Mouse (Mus musculus): Measurements from ENCODE around the gene Ptprg. TPM values are rescaled to one million over a fixed set of nuclear protein-coding genes. Genes with fewer than 3 reads are reported as not detected.
"Not testable (repeated sequence)": the region's sequence is repeated elsewhere in the genome, so short reads cannot be mapped to it uniquely, and the experiment has no call there.

Gene Ptprg
- polyA plus RNA-seq, 1 experiment from 2014 or later, result 38.5 TPM

GRCm38 (mm10) chr14:12041566-12041965, 488.2 kb downstream of the Ptprg start:
- no peak overlapping the region for H3K4me3 ChIP-seq (ENCODE audit: low read length)
- H3K9ac ChIP-seq (ENCODE audit: low read depth, low read length), result no peak overlapping the region
- no peak overlapping the region for H3K27ac ChIP-seq (ENCODE audit: low read depth, low read length)
- no peak for ATAC-seq
- H3K4me1 ChIP-seq (ENCODE audit: control insufficient read depth, insufficient read depth, low read depth, low read length), result no peaks in the 10 kb centered on the region
- H3K4me2 ChIP-seq (ENCODE audit: low read length), result no peak overlapping the region
- no peaks in the 10 kb centered on the region for H3K9me3 ChIP-seq (ENCODE audit: control insufficient read depth, low read length)
- no peaks in the 10 kb centered on the region for H3K27me3 ChIP-seq (replicated peaks; ENCODE audit: control insufficient read depth, insufficient read depth, low read length)
- WGBS, result 95% methylated on average over 6 of the region's 6 CpGs
- no peaks in the 10 kb centered on the region for H3K36me3 ChIP-seq (ENCODE audit: control insufficient read depth, insufficient read depth, low read length)

- no peak overlapping the region for H3K9ac ChIP-seq (ENCODE audit: low read depth, low read length)
- H3K4me1 ChIP-seq (ENCODE audit: control insufficient read depth, insufficient read depth, low read depth, low read length), result no peaks in the 10 kb centered on the region
- H3K36me3 ChIP-seq (ENCODE audit: control insufficient read depth, insufficient read depth, low read length), result no peaks in the 10 kb centered on the region
- no peak overlapping the region for H3K4me3 ChIP-seq (ENCODE audit: low read length)
- 93% methylated on average over 3 of the region's 3 CpGs for WGBS
- no peak overlapping the region for H3K4me2 ChIP-seq (ENCODE audit: low read length)
- no peaks in the 10 kb centered on the region for H3K27me3 ChIP-seq (replicated peaks; ENCODE audit: control insufficient read depth, insufficient read depth, low read length)
- no peak for ATAC-seq
- no peak overlapping the region for H3K27ac ChIP-seq (ENCODE audit: low read depth, low read length)
- H3K9me3 ChIP-seq (ENCODE audit: control insufficient read depth, low read length), result no peaks in the 10 kb centered on the region
Observed at GRCm38 (mm10) chr14:12046226-12046882, 493.0 kb downstream of the Ptprg start.

- no peaks in the 10 kb centered on the region for H3K36me3 ChIP-seq (ENCODE audit: control insufficient read depth, insufficient read depth, low read length)
- no peaks in the 10 kb centered on the region for H3K9me3 ChIP-seq (ENCODE audit: control insufficient read depth, low read length)
- ATAC-seq, result no peak
- no peak overlapping the region for H3K27ac ChIP-seq (ENCODE audit: low read depth, low read length)
- no peak overlapping the region for H3K9ac ChIP-seq (ENCODE audit: low read depth, low read length)
- WGBS, result 98% methylated on average over 4 of the region's 4 CpGs
- no peaks in the 10 kb centered on the region for H3K4me1 ChIP-seq (ENCODE audit: control insufficient read depth, insufficient read depth, low read depth, low read length)
- H3K27me3 ChIP-seq (replicated peaks; ENCODE audit: control insufficient read depth, insufficient read depth, low read length), result no peaks in the 10 kb centered on the region
- no peak overlapping the region for H3K4me2 ChIP-seq (ENCODE audit: low read length)
- H3K4me3 ChIP-seq (ENCODE audit: low read length), result no peak overlapping the region
Observed at GRCm38 (mm10) chr14:12047637-12048036, 494.3 kb downstream of the Ptprg start.

- H3K36me3 ChIP-seq (ENCODE audit: control insufficient read depth, insufficient read depth, low read length), result no peaks in the 10 kb centered on the region
- H3K4me1 ChIP-seq (ENCODE audit: control insufficient read depth, insufficient read depth, low read depth, low read length), result no peaks in the 10 kb centered on the region
- no peaks in the 10 kb centered on the region for H3K27me3 ChIP-seq (replicated peaks; ENCODE audit: control insufficient read depth, insufficient read depth, low read length)
- WGBS, result 44% methylated on average over 5 of the region's 5 CpGs
- H3K27ac ChIP-seq (ENCODE audit: low read depth, low read length), result no peak overlapping the region
- H3K9me3 ChIP-seq (ENCODE audit: control insufficient read depth, low read length), result no peaks in the 10 kb centered on the region
- no peak overlapping the region for H3K4me3 ChIP-seq (ENCODE audit: low read length)
- ATAC-seq, result no peak
- no peak overlapping the region for H3K9ac ChIP-seq (ENCODE audit: low read depth, low read length)
- H3K4me2 ChIP-seq (ENCODE audit: low read length), result no peak overlapping the region
Observed at GRCm38 (mm10) chr14:12056912-12057524, 503.7 kb downstream of the Ptprg start.

GRCm38 (mm10) chr14:12057856-12058255, 504.5 kb downstream of the Ptprg start:
- Histone ChIP-seq H3K4me1 (ENCODE audit: control insufficient read depth, insufficient read depth, low read depth, low read length) (no peaks in the 10 kb centered on the region), H3K9ac (ENCODE audit: low read depth, low read length) (no peak overlapping the region), H3K9me3 (ENCODE audit: control insufficient read depth, low read length) (no peaks in the 10 kb centered on the region), H3K27ac (ENCODE audit: low read depth, low read length) (no peak overlapping the region), H3K27me3 (replicated peaks; ENCODE audit: control insufficient read depth, insufficient read depth, low read length) (no peaks in the 10 kb centered on the region), H3K4me2 (ENCODE audit: low read length) (no peak overlapping the region), H3K4me3 (ENCODE audit: low read length) (no peak overlapping the region), H3K36me3 (ENCODE audit: control insufficient read depth, insufficient read depth, low read length) (no peaks in the 10 kb centered on the region)
- ATAC-seq, result no peak
- 79% methylated on average over 2 of the region's 2 CpGs for WGBS

- no peaks in the 10 kb centered on the region for H3K36me3 ChIP-seq (ENCODE audit: control insufficient read depth, insufficient read depth, low read length)
- no peak overlapping the region for H3K4me2 ChIP-seq (ENCODE audit: low read length)
- H3K27ac ChIP-seq (ENCODE audit: low read depth, low read length), result no peak overlapping the region
- H3K4me1 ChIP-seq (ENCODE audit: control insufficient read depth, insufficient read depth, low read depth, low read length), result no peaks in the 10 kb centered on the region
- 95% methylated on average over 7 of the region's 7 CpGs for WGBS
- ATAC-seq, result no peak
- no peak overlapping the region for H3K9ac ChIP-seq (ENCODE audit: low read depth, low read length)
- no peak overlapping the region for H3K4me3 ChIP-seq (ENCODE audit: low read length)
- H3K9me3 ChIP-seq (ENCODE audit: control insufficient read depth, low read length), result no peaks in the 10 kb centered on the region
- H3K27me3 ChIP-seq (replicated peaks; ENCODE audit: control insufficient read depth, insufficient read depth, low read length), result no peaks in the 10 kb centered on the region
Observed at GRCm38 (mm10) chr14:12059149-12059548, 505.8 kb downstream of the Ptprg start.

GRCm38 (mm10) chr14:12061313-12061712, 508.0 kb downstream of the Ptprg start:
- H3K9me3 ChIP-seq (ENCODE audit: control insufficient read depth, low read length); ATAC-seq; H3K27me3 ChIP-seq (replicated peaks; ENCODE audit: control insufficient read depth, insufficient read depth, low read length); H3K36me3 ChIP-seq (ENCODE audit: control insufficient read depth, insufficient read depth, low read length); H3K4me3 ChIP-seq (ENCODE audit: low read length); H3K27ac ChIP-seq (ENCODE audit: low read depth, low read length); H3K4me2 ChIP-seq (ENCODE audit: low read length); H3K9ac ChIP-seq (ENCODE audit: low read depth, low read length); H3K4me1 ChIP-seq (ENCODE audit: control insufficient read depth, insufficient read depth, low read depth, low read length): not testable (repeated sequence)
- 67% methylated on average over 1 of the region's 2 CpGs for WGBS

GRCm38 (mm10) chr14:12062628-12063360, 509.5 kb downstream of the Ptprg start:
- ATAC-seq, result no peak
- no peak overlapping the region for H3K4me3 ChIP-seq (ENCODE audit: low read length)
- no peak overlapping the region for H3K27ac ChIP-seq (ENCODE audit: low read depth, low read length)
- H3K4me2 ChIP-seq (ENCODE audit: low read length), result no peak overlapping the region
- H3K9ac ChIP-seq (ENCODE audit: low read depth, low read length), result no peak overlapping the region
- H3K9me3 ChIP-seq (ENCODE audit: control insufficient read depth, low read length), result no peaks in the 10 kb centered on the region
- WGBS, result 88% methylated on average over 7 of the region's 7 CpGs
- H3K4me1 ChIP-seq (ENCODE audit: control insufficient read depth, insufficient read depth, low read depth, low read length), result no peaks in the 10 kb centered on the region
- no peaks in the 10 kb centered on the region for H3K36me3 ChIP-seq (ENCODE audit: control insufficient read depth, insufficient read depth, low read length)
- H3K27me3 ChIP-seq (replicated peaks; ENCODE audit: control insufficient read depth, insufficient read depth, low read length), result no peaks in the 10 kb centered on the region

GRCm38 (mm10) chr14:12065001-12065400, 511.7 kb downstream of the Ptprg start:
- no peaks in the 10 kb centered on the region for H3K4me1 ChIP-seq (ENCODE audit: control insufficient read depth, insufficient read depth, low read depth, low read length)
- H3K4me2 ChIP-seq (ENCODE audit: low read length), result no peak overlapping the region
- no peak overlapping the region for H3K4me3 ChIP-seq (ENCODE audit: low read length)
- WGBS, result 58% methylated on average over 1 of the region's 1 CpGs
- no peaks in the 10 kb centered on the region for H3K27me3 ChIP-seq (replicated peaks; ENCODE audit: control insufficient read depth, insufficient read depth, low read length)
- H3K9ac ChIP-seq (ENCODE audit: low read depth, low read length), result no peak overlapping the region
- no peak for ATAC-seq
- no peaks in the 10 kb centered on the region for H3K9me3 ChIP-seq (ENCODE audit: control insufficient read depth, low read length)
- H3K36me3 ChIP-seq (ENCODE audit: control insufficient read depth, insufficient read depth, low read length), result no peaks in the 10 kb centered on the region
- H3K27ac ChIP-seq (ENCODE audit: low read depth, low read length), result no peak overlapping the region
